Mouse (Mus musculus): ENCODE measurements around the gene Slc27a3.

GRCm38 (mm10) chr3:90375562-90376246, 14.0 kb downstream of the Slc27a3 start:
- TF ChIP-seq CTCF (IDR thresholded peaks at IDR 0.05; ENCODE audit: low read depth, low read length) (no peak), POLR2A (IDR thresholded peaks at IDR 0.05; ENCODE audit: borderline replicate concordance, low read depth, low read length) (no peak)
